8 mouse cellular contexts compared by ENCODE assay signal in the genomic region with DNA sequence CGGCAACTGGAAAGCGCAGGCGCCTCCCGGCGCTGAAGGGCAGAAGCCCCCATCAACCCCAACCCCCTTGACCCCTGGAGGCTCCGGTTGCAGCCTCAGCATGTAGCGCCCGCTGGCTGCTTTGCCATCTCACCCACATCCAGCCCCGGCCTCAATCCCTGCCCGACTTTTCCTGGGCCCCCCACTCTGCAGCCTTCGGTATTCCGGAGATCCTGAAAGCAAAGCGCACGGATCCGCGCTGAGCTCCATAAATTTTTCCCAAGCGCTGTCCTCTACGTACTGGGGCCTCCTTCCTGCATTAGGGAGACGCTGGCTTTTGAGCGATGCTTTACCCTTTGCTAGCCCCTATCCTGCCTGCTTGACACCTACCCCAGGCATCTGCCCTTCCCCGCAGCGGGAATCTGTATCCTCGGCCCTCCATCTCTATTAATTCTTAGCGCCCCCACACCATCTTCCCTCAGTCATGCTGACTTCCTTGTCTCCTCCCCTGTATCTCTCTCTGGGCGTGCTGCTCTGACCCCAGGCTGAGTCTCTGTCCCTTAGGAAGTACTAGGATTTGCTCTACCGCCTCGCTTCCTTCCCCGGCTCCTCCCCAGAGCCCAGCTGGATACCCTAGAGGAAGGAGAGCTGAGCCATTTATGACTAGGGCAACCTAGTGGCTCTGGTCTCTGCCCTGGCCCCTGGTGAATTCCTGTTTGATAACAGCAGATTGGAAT. TPM values are rescaled to one million over a fixed set of nuclear protein-coding genes. Genes with fewer than 3 reads are reported as not detected.
DNase-seq lines count a peak whose midpoint lies in the region; ATAC-seq lines count a peak whose summit lies in the region.

No protein-coding gene starts in this region.

- WGBS in forebrain, embryonic 12.5 days, result under 1% methylated on average over 27 of the region's 28 CpGs
- under 1% methylated on average over 28 of the region's 28 CpGs for WGBS in kidney, embryonic 14.5 days
- under 1% methylated on average over 27 of the region's 28 CpGs for WGBS in midbrain, embryonic 15.5 days

- H3K9ac ChIP-seq in forebrain, embryonic 12.5 days, result peak overlapping the region; percentile 80
- peak overlapping the region; percentile 73 for H3K9ac ChIP-seq in kidney, embryonic 14.5 days (ENCODE audit: low read depth, low read length)
- H3K9ac ChIP-seq in midbrain, embryonic 15.5 days, result peak overlapping the region; percentile 85

- H3K36me3 ChIP-seq in forebrain, embryonic 12.5 days (replicated peaks), result no peaks in the 10 kb centered on the region
- H3K36me3 ChIP-seq in kidney, embryonic 14.5 days (ENCODE audit: control insufficient read depth, insufficient read depth, low read length), result no peaks in the 10 kb centered on the region
- no peaks in the 10 kb centered on the region for H3K36me3 ChIP-seq in midbrain, embryonic 15.5 days (replicated peaks)

- peaks cover 75% of the 10 kb centered on the region for H3K27me3 ChIP-seq in forebrain, embryonic 12.5 days
- peaks cover 14% of the 10 kb centered on the region for H3K27me3 ChIP-seq in kidney, embryonic 14.5 days (ENCODE audit: control insufficient read depth, insufficient read depth, low read length)
- H3K27me3 ChIP-seq in midbrain, embryonic 15.5 days (replicated peaks), result peaks cover 14% of the 10 kb centered on the region

- H3K4me1 ChIP-seq in forebrain, embryonic 12.5 days, result peaks cover 52% of the 10 kb centered on the region
- H3K4me1 ChIP-seq in kidney, embryonic 14.5 days (ENCODE audit: control insufficient read depth, insufficient read depth, low read length), result peaks cover 46% of the 10 kb centered on the region
- peaks cover 59% of the 10 kb centered on the region for H3K4me1 ChIP-seq in midbrain, embryonic 15.5 days

- peak overlapping the region; percentile 100 for H3K4me2 ChIP-seq in forebrain, embryonic 12.5 days
- H3K4me2 ChIP-seq in kidney, embryonic 14.5 days (replicated peaks; ENCODE audit: low read depth, low read length), result peak overlapping the region; percentile 95
- peak overlapping the region; percentile 94 for H3K4me2 ChIP-seq in midbrain, embryonic 15.5 days

- DNase-seq in heart, adult 11 months, result peak; percentile 97
- no peak for DNase-seq in heart, adult 8-10 months (ENCODE audit: low spot score)
- peak; percentile 69 for DNase-seq in ZHBTc4 (ENCODE audit: low read depth, low spot score)
- no peak for DNase-seq in urinary bladder, postnatal 4 days (ENCODE audit: low spot score in 2 of 2)
- DNase-seq in left cerebral cortex, adult 11 months (ENCODE audit: low spot score), result no peak

- H3K27ac ChIP-seq in forebrain, embryonic 12.5 days, result 0 out of 2 replicates have a peak overlapping the region, but pooled peaks have one; percentile 31
- peak overlapping the region; percentile 86 for H3K27ac ChIP-seq in kidney, embryonic 14.5 days (ENCODE audit: low read depth, low read length)
- peak overlapping the region; percentile 83 for H3K27ac ChIP-seq in midbrain, embryonic 15.5 days

- H3K4me3 ChIP-seq in forebrain, embryonic 12.5 days (replicated peaks), result peak overlapping the region; percentile 79
- peak overlapping the region; percentile 68 for H3K4me3 ChIP-seq in kidney, embryonic 14.5 days (ENCODE audit: low read length)
- peak overlapping the region; percentile 71 for H3K4me3 ChIP-seq in midbrain, embryonic 15.5 days

- ATAC-seq in forebrain, embryonic 12.5 days (ENCODE audit: low FRiP score), result peak; percentile 21; the same call in 1 of the 2 replicates
- ATAC-seq in kidney, embryonic 14.5 days (ENCODE audit: low FRiP score, low TSS enrichment), result peak; percentile 74
- peak; percentile 21 for ATAC-seq in midbrain, embryonic 15.5 days (replicated peaks)

- H3K9me3 ChIP-seq in forebrain, embryonic 12.5 days, result no peaks in the 10 kb centered on the region
- no peaks in the 10 kb centered on the region for H3K9me3 ChIP-seq in kidney, embryonic 14.5 days (ENCODE audit: control insufficient read depth, low read length)
- no peaks in the 10 kb centered on the region for H3K9me3 ChIP-seq in midbrain, embryonic 15.5 days

RNA-seq across cellular contexts. Expression of gene Speg, which starts 7.4 kb away (rescaled TPM):
- total RNA-seq in heart, adult 8-10 months (2022), result 100 to 1,000 TPM; 131 to 145 (median 137) TPM
- polyA plus RNA-seq in forebrain, embryonic 12.5 days (2016; fragmentation: Nextera tagmentation; extraction: Ambion mirVana), result 10.0 and 11.3 TPM in 2 replicates
- 39.6 and 43.5 TPM in 2 replicates for polyA plus RNA-seq in kidney, embryonic 14.5 days (2014; fragmentation: Nextera tagmentation; extraction: Ambion mirVana)
- 20.8 and 21.3 TPM in 2 replicates for polyA plus RNA-seq in midbrain, embryonic 15.5 days (2015; fragmentation: Nextera tagmentation; extraction: Ambion mirVana)

RNA-seq across cellular contexts. Expression of gene Des, which starts 22.4 kb away (rescaled TPM):
- total RNA-seq in heart, adult 8-10 months (2022), result 1,000 to 10,000 TPM; 1,263 to 1,551 (median 1,367) TPM
- 0.74 and 0.78 TPM in 2 replicates for polyA plus RNA-seq in forebrain, embryonic 12.5 days (2016; fragmentation: Nextera tagmentation; extraction: Ambion mirVana)
- 41.5 and 51.6 TPM in 2 replicates for polyA plus RNA-seq in kidney, embryonic 14.5 days (2014; fragmentation: Nextera tagmentation; extraction: Ambion mirVana)
- polyA plus RNA-seq in midbrain, embryonic 15.5 days (2015; fragmentation: Nextera tagmentation; extraction: Ambion mirVana), result 1.5 and 2.0 TPM in 2 replicates

RNA-seq across cellular contexts. Expression of gene Gmppa, which starts 53.2 kb away (rescaled TPM):
- 10 to 100 TPM; 34.1 to 44.8 (median 40.8) TPM for total RNA-seq in heart, adult 8-10 months (2022)
- polyA plus RNA-seq in forebrain, embryonic 12.5 days (2016; fragmentation: Nextera tagmentation; extraction: Ambion mirVana), result 54.8 and 55.8 TPM in 2 replicates
- 65.2 and 67.6 TPM in 2 replicates for polyA plus RNA-seq in kidney, embryonic 14.5 days (2014; fragmentation: Nextera tagmentation; extraction: Ambion mirVana)
- 86.1 and 98.7 TPM in 2 replicates for polyA plus RNA-seq in midbrain, embryonic 15.5 days (2015; fragmentation: Nextera tagmentation; extraction: Ambion mirVana)

Comparison
In these comparisons a context has a peak if more than half of its experiments do, and no peak if none do; other contexts are left out.
1. DNase-seq: peak in heart, adult 11 months (single experiment) and ZHBTc4 (single experiment); none in heart, adult 8-10 months (single experiment), urinary bladder, postnatal 4 days (0 of 2) and left cerebral cortex, adult 11 months (single experiment).
2. ATAC-seq: peak in every context shown above with its lines; median percentile 74 in kidney, embryonic 14.5 days; 21 in forebrain, embryonic 12.5 days; 21 in midbrain, embryonic 15.5 days.
3. H3K27ac ChIP-seq: peak in every context shown above with its lines; median percentile 86 in kidney, embryonic 14.5 days; 83 in midbrain, embryonic 15.5 days; 31 in forebrain, embryonic 12.5 days.
4. RNA of gene Des, which starts 22.4 kb away (polyA plus RNA-seq): 41.5 to 51.6 TPM in kidney, embryonic 14.5 days; 1.5 to 2.0 TPM in midbrain, embryonic 15.5 days and 0.74 to 0.78 TPM in forebrain, embryonic 12.5 days; every median in the first group is over 10 times any median in the second.
5. Peak in every context shown above with its lines, with median percentiles within 50 percentile points of each other: H3K4me2 ChIP-seq, H3K4me3 ChIP-seq and H3K9ac ChIP-seq.